Mouse (Mus musculus) embryonic facial prominence, embryonic 11.5 days (tissue): Measurements from ENCODE around the gene Gm4131. TPM values are rescaled to one million over a fixed set of nuclear protein-coding genes. Genes with fewer than 3 reads are reported as not detected.

Source experiments
- ATAC-seq: fragments of 200-750 bp; cut with Nextera tagmentation; replicated peaks from 2 replicates; pipeline ENCODE4 v1.8.0; 2017; ENCODE audit warnings: low read depth; ENCODE audit not compliant: insufficient number of reproducible peaks, low FRiP score, low TSS enrichment
- DNase-seq: peaks from one replicate; pipeline ENCODE4 v3.0.0-alpha.2; 2015; ENCODE audit warnings: low spot score
- H3K27ac ChIP-seq: fragments of 300-500 bp; sonication (generic); replicated peaks from 2 replicates; pipeline ENCODE4 v1.5.1; 2014; ENCODE audit warnings: mild to moderate bottlenecking, low read depth, low read length, control low read depth
- H3K27me3 ChIP-seq: fragments of 300-500 bp; sonication (generic); 2 replicates; pipeline ENCODE4 v1.6.1; 2014; ENCODE audit warnings: mild to moderate bottlenecking, low read length, moderate library complexity, mixed read lengths; ENCODE audit not compliant: control insufficient read depth, insufficient read depth
- H3K36me3 ChIP-seq: fragments of 300-500 bp; sonication (generic); replicated peaks from 2 replicates; pipeline ENCODE4 v1.6.1; 2014; ENCODE audit warnings: low read depth, mild to moderate bottlenecking, low read length, moderate library complexity, mixed read lengths; ENCODE audit not compliant: control insufficient read depth, insufficient read depth
- H3K4me1 ChIP-seq: fragments of 300-500 bp; sonication (generic); 2 replicates; pipeline ENCODE4 v1.6.1; 2014; ENCODE audit warnings: low read length, mixed read lengths; ENCODE audit not compliant: control insufficient read depth, insufficient read depth
- H3K4me2 ChIP-seq: fragments of 300-500 bp; sonication (generic); 2 replicates; pipeline ENCODE4 v1.6.1; 2014; ENCODE audit warnings: low read depth, mild to moderate bottlenecking, control low read depth, low read length, moderate library complexity
- H3K4me3 ChIP-seq: fragments of 300-500 bp; sonication (generic); 2 replicates; pipeline ENCODE4 v1.5.1; 2014; ENCODE audit warnings: low read depth, low read length, control low read depth
- H3K9ac ChIP-seq: fragments of 300-500 bp; sonication (generic); replicated peaks from 2 replicates; pipeline ENCODE4 v1.6.1; 2014; ENCODE audit warnings: mild to moderate bottlenecking, control low read depth, low read length
- H3K9me3 ChIP-seq: fragments of 300-500 bp; sonication (generic); replicated peaks from 2 replicates; pipeline ENCODE4 v1.6.1; 2016; ENCODE audit warnings: mild to moderate bottlenecking, low read length, inconsistent platforms, mixed read lengths; ENCODE audit not compliant: control insufficient read depth
- WGBS: fragments of 180-500 bp; shearing (Covaris S2); extraction: QIAGEN DNeasy Blood & Tissue Kit; methylation state at CpG from one replicate; pipeline ENCODE4 v1.1.7; 2014; 5-methylcytosine and 5-hydroxymethylcytosine counted together
- polyA plus RNA-seq: library from polyadenylated mRNA; unstranded; fragments of >200 nt; fragmentation: Nextera tagmentation; extraction: Ambion mirVana; gene quantifications from 2 replicates; pipeline ENCODE4 v1.2.1, GENCODE M21; 2014

Gm4131 gene
- polyA plus RNA-seq, 1 experiment from 2014 or later: not detected

- no peak overlapping the region for H3K27ac ChIP-seq
Measured at GRCm38 (mm10) chr14:62479395-62479794, 87.3 kb downstream of the Gm4131 start.

GRCm38 (mm10) chr14:62474481-62474880 is 92.2 kb downstream of the Gm4131 start:
- no peak overlapping the region for H3K4me2 ChIP-seq
- H3K9me3 ChIP-seq: no peaks in the 10 kb centered on the region
- H3K27ac ChIP-seq: no peak overlapping the region
- no peaks in the 10 kb centered on the region for H3K36me3 ChIP-seq
- H3K9ac ChIP-seq: no peak overlapping the region
- DNase-seq: peak; percentile 17
- no peak for ATAC-seq
- H3K4me3 ChIP-seq: no peak overlapping the region
- WGBS: 48% methylated on average over 1 of the region's 1 CpGs
- H3K27me3 ChIP-seq: no peaks in the 10 kb centered on the region
- no peaks in the 10 kb centered on the region for H3K4me1 ChIP-seq

More at GRCm38 (mm10) chr14:62479395-62479794, 87.3 kb downstream of the Gm4131 start:
- Histone ChIP-seq H3K27me3 (no peaks in the 10 kb centered on the region), H3K4me3 (no peak overlapping the region), H3K9me3 (no peaks in the 10 kb centered on the region), H3K4me1 (no peaks in the 10 kb centered on the region), H3K36me3 (no peaks in the 10 kb centered on the region), H3K4me2 (no peak overlapping the region), H3K9ac (no peak overlapping the region)
- no peak for ATAC-seq
- no peak for DNase-seq
- WGBS: 57% methylated on average over 6 of the region's 6 CpGs

GRCm38 (mm10) chr14:62472061-62472460 is 94.7 kb downstream of the Gm4131 start:
- ATAC-seq (no peak), DNase-seq (no peak)
- 86% methylated on average over 2 of the region's 2 CpGs for WGBS
- no peak overlapping the region for H3K4me3 ChIP-seq
- no peaks in the 10 kb centered on the region for H3K27me3 ChIP-seq
- no peaks in the 10 kb centered on the region for H3K9me3 ChIP-seq
- H3K36me3 ChIP-seq: no peaks in the 10 kb centered on the region
- no peak overlapping the region for H3K9ac ChIP-seq
- no peak overlapping the region for H3K27ac ChIP-seq
- H3K4me2 ChIP-seq: no peak overlapping the region
- no peaks in the 10 kb centered on the region for H3K4me1 ChIP-seq

- Histone ChIP-seq H3K27ac (no peak overlapping the region), H3K4me2 (no peak overlapping the region), H3K36me3 (no peaks in the 10 kb centered on the region), H3K4me3 (no peak overlapping the region), H3K9ac (no peak overlapping the region), H3K27me3 (no peaks in the 10 kb centered on the region), H3K9me3 (no peaks in the 10 kb centered on the region), H3K4me1 (no peaks in the 10 kb centered on the region)
- ATAC-seq (no peak), DNase-seq (no peak)
- WGBS: 89% methylated on average over 5 of the region's 5 CpGs
Measured at GRCm38 (mm10) chr14:62468753-62469125, 98.0 kb downstream of the Gm4131 start.

- no peaks in the 10 kb centered on the region for H3K27me3 ChIP-seq
- ATAC-seq (no peak), DNase-seq (no peak)
- no peak overlapping the region for H3K27ac ChIP-seq
- no peaks in the 10 kb centered on the region for H3K36me3 ChIP-seq
- H3K9ac ChIP-seq: no peak overlapping the region
- WGBS: 73% methylated on average over 6 of the region's 6 CpGs
- no peak overlapping the region for H3K4me3 ChIP-seq
- no peaks in the 10 kb centered on the region for H3K4me1 ChIP-seq
- H3K4me2 ChIP-seq: no peak overlapping the region
- no peaks in the 10 kb centered on the region for H3K9me3 ChIP-seq
Measured at GRCm38 (mm10) chr14:62468119-62468752, 98.5 kb downstream of the Gm4131 start.

GRCm38 (mm10) chr14:62464966-62465365 is 101.8 kb downstream of the Gm4131 start:
- Histone ChIP-seq H3K9ac (no peak overlapping the region), H3K4me3 (no peak overlapping the region), H3K4me1 (no peaks in the 10 kb centered on the region), H3K27me3 (no peaks in the 10 kb centered on the region), H3K36me3 (no peaks in the 10 kb centered on the region), H3K9me3 (no peaks in the 10 kb centered on the region), H3K27ac (no peak overlapping the region), H3K4me2 (no peak overlapping the region)
- DNase-seq (peak; percentile 15), ATAC-seq (no peak)
- 13% methylated on average over 9 of the region's 9 CpGs for WGBS

- no peak overlapping the region for H3K9ac ChIP-seq
- no peak overlapping the region for H3K27ac ChIP-seq
- no peaks in the 10 kb centered on the region for H3K9me3 ChIP-seq
- WGBS: 57% methylated on average over 11 of the region's 11 CpGs
- no peaks in the 10 kb centered on the region for H3K27me3 ChIP-seq
- peak; percentile 18 for DNase-seq
- ATAC-seq: no peak
- no peak overlapping the region for H3K4me3 ChIP-seq
- H3K4me1 ChIP-seq: no peaks in the 10 kb centered on the region
- no peak overlapping the region for H3K4me2 ChIP-seq
- no peaks in the 10 kb centered on the region for H3K36me3 ChIP-seq
Measured at GRCm38 (mm10) chr14:62459541-62459940, 107.2 kb downstream of the Gm4131 start.

- no peaks in the 10 kb centered on the region for H3K36me3 ChIP-seq
Measured at GRCm38 (mm10) chr14:62457420-62458181, 109.1 kb downstream of the Gm4131 start.

More at GRCm38 (mm10) chr14:62457420-62458181, 109.1 kb downstream of the Gm4131 start:
- Histone ChIP-seq H3K4me3 (no peak overlapping the region), H3K4me1 (no peaks in the 10 kb centered on the region), H3K27me3 (no peaks in the 10 kb centered on the region), H3K27ac (no peak overlapping the region), H3K4me2 (no peak overlapping the region), H3K9me3 (no peaks in the 10 kb centered on the region), H3K9ac (no peak overlapping the region)
- ATAC-seq (0 out of 2 replicates have a peak, but pooled peaks have one; percentile 39), DNase-seq (peak; percentile 91)
- 19% methylated on average over 22 of the region's 22 CpGs for WGBS
